Mouse (Mus musculus) spleen, postnatal 0 days (tissue): ENCODE results near the gene Gprc5d. TPM values are rescaled to one million over a fixed set of nuclear protein-coding genes. Genes with fewer than 3 reads are reported as not detected.

Experiments
- polyA plus RNA-seq: library from polyadenylated mRNA; unstranded; fragments of >200 nt; fragmentation: Nextera tagmentation; extraction: Ambion mirVana; gene quantifications from 2 replicates; pipeline ENCODE4 v1.2.1, GENCODE M21; 2015

The Gprc5d gene
- 0.22 and 0.24 TPM in 2 replicates for polyA plus RNA-seq

DNA sequence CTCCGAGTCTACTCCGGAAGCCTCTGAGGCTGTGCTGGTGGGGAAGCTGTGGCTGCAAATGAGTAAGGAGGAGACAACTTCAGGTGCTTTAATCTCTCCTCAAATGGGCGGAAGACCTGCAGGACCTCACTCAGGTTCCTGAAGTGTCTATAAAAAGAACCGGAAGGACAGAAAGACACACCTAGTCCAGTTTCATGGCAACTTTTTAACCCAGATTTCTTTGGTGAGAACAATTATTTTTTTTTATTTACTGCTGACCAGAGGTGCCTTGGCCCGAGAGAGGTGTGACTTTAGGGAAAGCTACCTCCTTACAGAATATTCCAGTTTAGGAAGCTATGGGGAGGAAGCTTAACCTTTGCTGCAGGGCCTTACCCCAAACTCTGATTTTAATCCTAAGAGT, at the start of gene Gprc5d:
Gene Gprc5d, minus strand, starts transcription at position 101 of the 400 bp plus-strand sequence.

DNA sequence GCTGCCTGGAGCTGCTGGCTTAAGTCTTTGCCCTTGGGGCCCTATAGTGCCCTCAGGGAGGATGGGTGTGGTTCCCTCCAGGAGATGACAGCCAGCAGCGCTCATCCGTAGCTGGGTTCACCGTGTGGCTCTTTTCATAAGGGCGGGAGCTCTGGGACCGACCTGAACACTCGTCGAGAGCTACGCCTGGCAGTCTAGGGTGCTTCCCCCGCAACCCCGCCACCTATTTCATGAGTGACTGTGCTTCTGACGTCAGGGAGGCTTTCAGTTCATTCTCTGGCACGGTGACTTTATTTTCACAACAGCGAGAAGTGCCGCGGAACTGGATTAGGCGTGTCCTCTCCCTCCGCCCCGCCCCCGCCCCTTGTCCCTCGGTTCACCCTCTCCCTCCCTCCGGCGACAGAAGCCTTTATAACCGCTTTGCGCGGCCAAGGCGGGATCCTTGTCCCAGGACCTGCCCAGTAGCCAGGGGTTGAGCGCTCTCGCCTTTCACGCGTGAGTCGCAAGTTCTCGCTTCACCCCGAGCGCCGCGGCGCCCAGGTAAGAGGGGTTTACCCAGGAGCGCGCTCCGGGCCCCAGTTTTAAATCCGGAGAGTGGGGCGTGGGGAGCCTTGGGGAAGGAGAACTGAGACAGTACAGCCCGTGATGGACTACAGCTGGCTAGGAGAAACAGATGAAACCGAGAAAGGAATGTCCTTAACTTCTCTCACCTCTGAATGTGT, 52.7 kb downstream of the Gprc5d start, which contains the start of gene Gprc5a:
Gene Gprc5a, plus strand, starts transcription at position 416 of the 722 bp plus-strand sequence.

Other genes starting within 250 kb of the Gprc5d start
- 7.8 and 8.6 TPM in 2 replicates for gene Gpr19, start 219.7 kb downstream of the Gprc5d start, polyA plus RNA-seq
- 29.2 and 31.5 TPM in 2 replicates for gene Cdkn1b, start 197.9 kb downstream of the Gprc5d start, polyA plus RNA-seq
- 4.4 and 4.6 TPM in 2 replicates for gene Apold1, start 136.6 kb downstream of the Gprc5d start, polyA plus RNA-seq
- 64.8 and 65.5 TPM in 2 replicates for gene Ddx47, start 106.7 kb downstream of the Gprc5d start, polyA plus RNA-seq
- 1.1 and 1.2 TPM in 2 replicates for gene Gprc5a, start 52.6 kb downstream of the Gprc5d start, polyA plus RNA-seq
- 34.8 and 39.4 TPM in 2 replicates for gene Fam234b, start 79.7 kb upstream of the Gprc5d start, polyA plus RNA-seq
- gene Hebp1, start 79.7 kb upstream of the Gprc5d start, polyA plus RNA-seq: 120 and 133 TPM in 2 replicates
- 0.34 and 0.58 TPM in 2 replicates for gene Gsg1, start 136.1 kb upstream of the Gprc5d start, polyA plus RNA-seq
- not detected in 2 replicates for gene Pbp2, start 192.1 kb upstream of the Gprc5d start, polyA plus RNA-seq
- 22.9 and 27.2 TPM in 2 replicates for gene Emp1, start 244.3 kb upstream of the Gprc5d start, polyA plus RNA-seq